Mouse (Mus musculus) cerebellum, adult (tissue): ENCODE measurements around the gene Sema7a.
A peak's percentile ranks its signal among the peaks of the same experiment; 100 is the strongest.

Experiments
- ATAC-seq: cut with Nextera tagmentation; 2 replicates; pipeline ENCODE4 v1.9.2; 2017; ENCODE audit warnings: mild to moderate bottlenecking, moderate library complexity, mixed read lengths; ENCODE audit not compliant: insufficient number of reproducible peaks, low FRiP score, low TSS enrichment

The Sema7a gene

GRCm38 (mm10) chr9:57972776-57973439 lies 33.0 kb downstream of the Sema7a start:
- ATAC-seq: no peak

- ATAC-seq: no peak
Observed at GRCm38 (mm10) chr9:57973440-57974066, 33.6 kb downstream of the Sema7a start.

- ATAC-seq: no peak
Observed at GRCm38 (mm10) chr9:57974221-57974620, 34.3 kb downstream of the Sema7a start.

- ATAC-seq: no peak
Observed at GRCm38 (mm10) chr9:57975200-57975821, 35.4 kb downstream of the Sema7a start.

GRCm38 (mm10) chr9:57978025-57978424 lies 38.1 kb downstream of the Sema7a start:
- no peak for ATAC-seq

GRCm38 (mm10) chr9:57978858-57979257 lies 38.9 kb downstream of the Sema7a start:
- no peak for ATAC-seq

GRCm38 (mm10) chr9:57980570-57980969 lies 40.7 kb downstream of the Sema7a start:
- ATAC-seq: no peak

GRCm38 (mm10) chr9:57985304-57985703 lies 45.4 kb downstream of the Sema7a start:
- no peak for ATAC-seq

GRCm38 (mm10) chr9:57986293-57986692 lies 46.4 kb downstream of the Sema7a start:
- ATAC-seq: no peak

GRCm38 (mm10) chr9:57988098-57988497 lies 48.2 kb downstream of the Sema7a start:
- no peak for ATAC-seq

- no peak for ATAC-seq
Observed at GRCm38 (mm10) chr9:57989309-57989708, 49.4 kb downstream of the Sema7a start.

- ATAC-seq: peak; percentile 53; the same call in 1 of the 2 replicates
Observed at GRCm38 (mm10) chr9:57990438-57991110, 50.7 kb downstream of the Sema7a start.

GRCm38 (mm10) chr9:57992060-57992459 lies 52.1 kb downstream of the Sema7a start:
- no peak for ATAC-seq

GRCm38 (mm10) chr9:57992781-57993591 lies 53.1 kb downstream of the Sema7a start:
- no peak for ATAC-seq

- no peak for ATAC-seq
Observed at GRCm38 (mm10) chr9:57995282-57995681, 55.4 kb downstream of the Sema7a start.

GRCm38 (mm10) chr9:57997511-57998031 lies 57.7 kb downstream of the Sema7a start:
- no peak; the same call in none of the 2 replicates for ATAC-seq

- peak; percentile 79 for ATAC-seq
Observed at GRCm38 (mm10) chr9:57998032-57998659, 58.2 kb downstream of the Sema7a start.

- ATAC-seq: no peak
Observed at GRCm38 (mm10) chr9:57998685-57999084, 58.8 kb downstream of the Sema7a start.

- no peak for ATAC-seq
Observed at GRCm38 (mm10) chr9:57999676-58000075, 59.8 kb downstream of the Sema7a start.

- ATAC-seq: no peak
Observed at GRCm38 (mm10) chr9:58003272-58003671, 63.4 kb downstream of the Sema7a start.
